Mouse (Mus musculus) forebrain, embryonic 13.5 days (tissue): ENCODE results near the gene Rhbdl3. TPM values are rescaled to one million over a fixed set of nuclear protein-coding genes. Genes with fewer than 3 reads are reported as not detected.
"Not testable (repeated sequence)": the region's sequence is repeated elsewhere in the genome, so short reads cannot be mapped to it uniquely, and the experiment has no call there.

Source experiments
- ATAC-seq: fragments of 200-750 bp; cut with Nextera tagmentation; 2 replicates; pipeline ENCODE4 v1.8.0; 2017
- H3K27ac ChIP-seq: fragments of 300-500 bp; sonication (generic); 2 replicates; pipeline ENCODE4 v1.5.1; 2015; ENCODE audit warnings: inconsistent platforms, mild to moderate bottlenecking, moderate library complexity
- H3K27me3 ChIP-seq: fragments of 300-500 bp; sonication (generic); 2 replicates; pipeline ENCODE4 v1.6.1; 2015; ENCODE audit warnings: mild to moderate bottlenecking, inconsistent platforms
- H3K36me3 ChIP-seq: fragments of 300-500 bp; sonication (generic); 2 replicates; pipeline ENCODE4 v1.6.1; 2015; ENCODE audit warnings: mild to moderate bottlenecking, inconsistent platforms; ENCODE audit not compliant: poor library complexity, severe bottlenecking
- H3K4me1 ChIP-seq: fragments of 300-500 bp; sonication (generic); 2 replicates; pipeline ENCODE4 v1.6.1; 2015; ENCODE audit warnings: inconsistent platforms
- H3K4me2 ChIP-seq: fragments of 300-500 bp; sonication (generic); 2 replicates; pipeline ENCODE4 v1.6.1; 2015; ENCODE audit warnings: inconsistent platforms, mild to moderate bottlenecking, moderate library complexity
- H3K4me3 ChIP-seq: fragments of 300-500 bp; sonication (generic); 2 replicates; pipeline ENCODE4 v1.5.1; 2015; ENCODE audit warnings: mild to moderate bottlenecking, inconsistent platforms
- H3K9ac ChIP-seq: fragments of 300-500 bp; sonication (generic); 2 replicates; pipeline ENCODE4 v1.6.1; 2015; ENCODE audit warnings: mild to moderate bottlenecking, inconsistent platforms
- H3K9me3 ChIP-seq: fragments of 300-500 bp; sonication (generic); replicated peaks from 2 replicates; pipeline ENCODE4 v1.6.1; 2016; ENCODE audit warnings: inconsistent platforms
- WGBS: fragments of 180-500 bp; shearing (Covaris S2); methylation state at CpG from one replicate; pipeline ENCODE4 v1.1.7; 2015; 5-methylcytosine and 5-hydroxymethylcytosine counted together
- polyA plus RNA-seq: library from polyadenylated mRNA; unstranded; fragments of >200 nt; fragmentation: Nextera tagmentation; extraction: Ambion mirVana; gene quantifications from 2 replicates; pipeline ENCODE4 v1.2.1, GENCODE M21; 2015

Rhbdl3 gene
- polyA plus RNA-seq, 1 experiment from 2014 or later, result 27.5 TPM

DNA sequence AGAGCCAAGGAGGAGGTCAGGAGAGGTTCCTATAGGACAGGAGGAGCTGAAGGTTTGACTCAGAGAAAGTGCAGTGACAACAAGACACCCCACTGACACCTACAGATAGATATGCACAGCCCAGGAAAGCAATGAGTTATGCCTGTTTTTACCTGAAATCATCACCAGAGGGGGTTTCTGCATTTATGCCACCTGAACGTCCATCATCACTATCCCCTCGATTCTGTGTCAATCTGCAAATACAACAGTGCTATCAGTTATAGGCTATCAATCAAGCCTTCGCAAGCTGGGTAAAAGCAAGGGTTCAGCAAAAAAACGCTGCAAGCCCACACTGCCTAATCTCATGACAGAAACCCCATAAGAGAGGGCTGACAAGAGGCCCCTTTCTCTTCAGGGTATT lies 75.9 kb downstream of the Rhbdl3 start:
- peak overlapping the region; percentile 99; the same call in 1 of the 2 replicates for H3K9ac ChIP-seq
- H3K4me2 ChIP-seq, result peak overlapping the region; percentile 86
- ATAC-seq, result no peak
- no peaks in the 10 kb centered on the region for H3K27me3 ChIP-seq
- H3K36me3 ChIP-seq, result peaks cover 35% of the 10 kb centered on the region
- H3K27ac ChIP-seq, result no peak overlapping the region
- WGBS, result 69% methylated on average over 4 of the region's 4 CpGs
- H3K4me3 ChIP-seq, result peak overlapping the region; percentile 84; the same call in 1 of the 2 replicates
- peaks cover 10% of the 10 kb centered on the region for H3K4me1 ChIP-seq
- no peaks in the 10 kb centered on the region for H3K9me3 ChIP-seq

DNA sequence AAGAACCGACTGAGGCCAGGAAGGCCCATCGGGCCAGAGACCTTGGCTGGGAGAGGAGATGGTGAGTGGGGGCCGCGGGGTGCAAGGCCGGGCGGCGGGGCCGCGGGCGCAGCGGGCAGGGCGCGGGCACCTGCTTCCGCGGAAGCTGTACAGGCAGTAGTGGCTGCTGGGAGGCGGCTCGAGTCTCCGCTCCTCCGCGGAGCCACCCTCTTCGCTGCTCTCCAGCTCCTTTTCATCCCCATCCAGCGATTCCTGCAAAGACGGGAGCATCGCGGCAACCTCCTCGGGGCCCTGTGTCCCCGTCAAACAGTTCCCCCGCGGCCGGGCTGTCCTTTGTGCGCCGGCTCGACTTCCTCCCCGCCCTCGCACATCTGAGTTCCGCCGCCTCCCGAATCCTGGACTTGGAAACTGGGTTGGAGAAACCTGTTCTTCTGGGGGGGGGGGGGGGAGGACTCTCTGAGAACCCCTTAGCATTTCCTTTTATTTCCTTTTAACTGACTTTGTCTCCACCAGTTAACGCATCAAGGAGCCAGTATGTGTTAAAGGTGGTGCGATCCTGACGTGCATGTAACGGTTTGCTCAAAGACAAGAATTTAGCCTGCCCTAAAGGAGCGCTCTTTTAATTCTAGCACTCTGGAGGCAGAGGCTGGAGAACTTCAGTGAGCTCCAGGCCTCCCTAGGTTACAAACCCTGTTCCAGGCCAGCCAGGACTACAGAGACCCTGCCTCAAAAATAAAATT lies 77.2 kb downstream of the Rhbdl3 start, which contains the start of gene 5730455P16Rik:
5730455P16Rik (minus strand) TSS at position 323 of the 740 bp plus-strand sequence.
- Histone ChIP-seq H3K27me3 (no peaks in the 10 kb centered on the region), H3K9ac (peak within 1 kb of the TSS; percentile 99), H3K36me3 (peaks cover 25% of the 10 kb centered on the region), H3K27ac (peak within 1 kb of the TSS; percentile 94), H3K9me3 (no peaks in the 10 kb centered on the region), H3K4me3 (peak within 1 kb of the TSS; percentile 84), H3K4me2 (peak within 1 kb of the TSS; percentile 86), H3K4me1 (peaks cover 18% of the 10 kb centered on the region)
- WGBS, result 3% methylated on average over 33 of the region's 43 CpGs
- ATAC-seq, result peak; percentile 91

GRCm38 (mm10) chr11:80378452-80379068 lies 77.8 kb downstream of the Rhbdl3 start:
- Histone ChIP-seq H3K27ac (peak overlapping the region; percentile 94), H3K9ac (peak overlapping the region; percentile 99; the same call in 1 of the 2 replicates), H3K4me2 (peak overlapping the region; percentile 86), H3K4me3 (peak overlapping the region; percentile 84), H3K4me1 (peaks cover 18% of the 10 kb centered on the region), H3K36me3 (peaks cover 18% of the 10 kb centered on the region)
- H3K9me3 ChIP-seq, H3K27me3 ChIP-seq, ATAC-seq: not testable (repeated sequence)
- 67% methylated on average over 2 of the region's 2 CpGs for WGBS

DNA sequence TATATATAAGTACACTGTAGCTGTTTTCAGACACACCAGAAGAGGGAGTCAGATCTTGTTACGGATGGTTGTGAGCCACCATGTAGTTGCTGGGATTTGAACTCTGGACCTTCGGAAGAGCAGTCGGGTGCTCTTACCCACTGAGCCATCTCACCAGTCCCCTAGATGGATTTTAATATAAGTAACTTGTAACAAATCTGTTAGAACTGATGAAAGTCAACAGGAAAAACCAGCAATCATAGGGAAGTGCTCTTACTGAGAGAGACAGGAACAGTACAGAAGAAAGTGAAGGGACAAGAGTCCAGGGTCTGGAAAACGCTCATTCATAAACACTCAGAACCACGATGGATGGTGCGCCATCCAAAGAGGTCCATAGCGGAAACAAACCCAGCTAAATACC lies 78.5 kb downstream of the Rhbdl3 start:
- Histone ChIP-seq H3K4me1 (peaks cover 18% of the 10 kb centered on the region), H3K36me3 (peaks cover 13% of the 10 kb centered on the region)
- ATAC-seq, H3K4me2 ChIP-seq, H3K27me3 ChIP-seq, H3K27ac ChIP-seq, H3K4me3 ChIP-seq, H3K9ac ChIP-seq, H3K9me3 ChIP-seq: not testable (repeated sequence)
- 94% methylated on average over 7 of the region's 7 CpGs for WGBS

DNA sequence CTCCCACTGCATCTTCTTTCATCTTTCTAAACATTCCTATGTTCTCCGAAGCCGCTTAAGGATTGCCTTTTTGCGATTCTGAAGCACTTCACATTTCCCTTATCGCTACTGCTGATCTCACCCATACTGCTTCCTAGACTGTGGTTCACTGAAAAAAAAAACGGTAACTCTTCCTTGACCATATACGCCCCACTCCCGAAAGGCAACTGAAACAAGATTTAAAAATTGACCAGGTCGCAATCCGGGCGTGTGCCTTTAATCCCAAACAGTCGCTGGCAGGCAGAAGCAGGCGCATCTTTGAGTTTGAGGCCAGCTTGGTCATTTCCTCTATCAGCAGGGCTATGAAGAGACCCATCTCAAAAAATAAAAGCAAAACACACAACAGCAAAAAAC lies 81.9 kb downstream of the Rhbdl3 start:
- Histone ChIP-seq H3K27me3 (no peaks in the 10 kb centered on the region), H3K9me3 (no peaks in the 10 kb centered on the region), H3K36me3 (peaks cover 7% of the 10 kb centered on the region), H3K27ac (peak overlapping the region; percentile 91), H3K9ac (peak overlapping the region; percentile 99), H3K4me3 (peak overlapping the region; percentile 97), H3K4me2 (peak overlapping the region; percentile 71), H3K4me1 (peaks cover 40% of the 10 kb centered on the region)
- 8% methylated on average over 12 of the region's 12 CpGs for WGBS
- ATAC-seq, result peak; percentile 11

DNA sequence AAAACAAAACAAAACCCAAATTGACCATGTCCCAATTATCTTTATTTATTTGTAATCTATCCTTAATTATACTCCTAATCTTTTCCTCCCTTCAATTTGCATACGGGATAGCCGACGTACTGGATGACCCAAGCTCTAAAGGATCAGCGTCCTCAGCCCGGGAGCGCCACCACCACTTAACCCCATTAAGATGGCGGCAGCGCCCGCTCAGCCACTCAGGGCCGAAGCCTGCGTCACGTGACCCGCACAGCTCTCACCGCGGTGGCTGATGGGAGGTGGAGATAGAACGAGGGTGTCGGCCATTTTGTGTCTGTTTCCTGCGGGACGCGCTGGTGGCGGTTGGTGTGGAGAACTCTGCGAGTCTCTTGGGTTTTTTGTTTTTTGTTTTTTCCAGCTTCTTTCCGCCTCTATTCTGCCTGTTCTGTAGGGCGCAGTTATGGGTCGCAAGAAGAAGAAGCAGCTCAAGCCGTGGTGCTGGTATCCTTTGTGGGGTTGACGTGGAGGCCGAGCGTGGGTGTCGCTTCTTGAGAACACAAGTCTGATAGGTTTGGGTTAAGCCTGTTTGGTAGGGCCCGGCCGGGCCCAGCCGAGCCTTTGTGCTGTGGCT lies 82.4 kb downstream of the Rhbdl3 start, which contains the start of gene Zfp207:
Zfp207 (plus strand) TSS at position 261 of the 607 bp plus-strand sequence.
- Histone ChIP-seq H3K4me3 (peak within 1 kb of the TSS; percentile 97), H3K9me3 (no peaks in the 10 kb centered on the region), H3K27me3 (no peaks in the 10 kb centered on the region), H3K4me2 (peak within 1 kb of the TSS; percentile 94), H3K9ac (peak within 1 kb of the TSS; percentile 99), H3K36me3 (peaks cover 12% of the 10 kb centered on the region), H3K27ac (peak within 1 kb of the TSS; percentile 91), H3K4me1 (peaks cover 43% of the 10 kb centered on the region)
- peak; percentile 97 for ATAC-seq
- under 1% methylated on average over 33 of the region's 33 CpGs for WGBS

- Histone ChIP-seq H3K9me3 (no peaks in the 10 kb centered on the region), H3K9ac (peak overlapping the region; percentile 99), H3K36me3 (peaks cover 18% of the 10 kb centered on the region), H3K4me2 (peak overlapping the region; percentile 71), H3K4me3 (peak overlapping the region; percentile 97), H3K27me3 (no peaks in the 10 kb centered on the region), H3K4me1 (peaks cover 43% of the 10 kb centered on the region), H3K27ac (peak overlapping the region; percentile 91)
- WGBS, result under 1% methylated on average over 20 of the region's 20 CpGs
- ATAC-seq, result 0 out of 2 replicates have a peak, but pooled peaks have one; percentile 20
These were observed 82.9 kb downstream of the Rhbdl3 start for GRCm38 (mm10) chr11:80383626-80384046.

- H3K9me3 ChIP-seq, result no peaks in the 10 kb centered on the region
- no peak for ATAC-seq
- peaks cover 43% of the 10 kb centered on the region for H3K4me1 ChIP-seq
- H3K27me3 ChIP-seq, result no peaks in the 10 kb centered on the region
- peak overlapping the region; percentile 97 for H3K4me3 ChIP-seq
- H3K27ac ChIP-seq, result no peak overlapping the region; the same call in 1 of the 2 replicates
- peaks cover 24% of the 10 kb centered on the region for H3K36me3 ChIP-seq
- peak overlapping the region; percentile 99 for H3K9ac ChIP-seq
- peak overlapping the region; percentile 94 for H3K4me2 ChIP-seq
These were observed 83.7 kb downstream of the Rhbdl3 start for GRCm38 (mm10) chr11:80384461-80384860.

DNA sequence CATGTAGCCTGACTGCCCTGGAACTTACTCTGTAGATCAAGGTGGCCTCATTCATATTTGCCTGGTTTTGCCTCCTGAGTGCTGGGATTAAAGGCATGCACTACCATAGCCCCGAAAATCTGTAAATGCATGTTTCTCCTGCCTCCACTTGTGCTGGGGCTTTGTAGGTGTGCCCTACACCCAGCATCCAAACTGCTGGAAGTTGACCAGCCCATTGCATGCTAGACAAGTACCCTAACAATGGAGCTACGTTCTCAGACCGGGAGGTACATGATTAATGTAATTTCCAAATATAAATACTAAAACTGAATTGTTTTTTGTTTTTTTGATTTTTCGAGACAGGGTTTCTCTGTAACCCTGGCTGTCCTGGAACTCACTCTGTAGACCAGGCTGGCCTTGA lies 84.3 kb downstream of the Rhbdl3 start:
- H3K9ac ChIP-seq, result peak overlapping the region; percentile 99
- no peaks in the 10 kb centered on the region for H3K9me3 ChIP-seq
- no peak overlapping the region for H3K27ac ChIP-seq
- WGBS, result 55% methylated on average over 4 of the region's 4 CpGs
- H3K4me3 ChIP-seq, result peak overlapping the region; percentile 97
- H3K27me3 ChIP-seq, result no peaks in the 10 kb centered on the region
- H3K4me1 ChIP-seq, result peaks cover 43% of the 10 kb centered on the region
- peaks cover 29% of the 10 kb centered on the region for H3K36me3 ChIP-seq
- no peak for ATAC-seq
- peak overlapping the region; percentile 94 for H3K4me2 ChIP-seq

GRCm38 (mm10) chr11:80386790-80387189 lies 86.1 kb downstream of the Rhbdl3 start:
- Histone ChIP-seq H3K4me1 (peaks cover 43% of the 10 kb centered on the region), H3K36me3 (peaks cover 38% of the 10 kb centered on the region), H3K27me3 (no peaks in the 10 kb centered on the region), H3K9ac (no peak overlapping the region), H3K4me2 (peak overlapping the region; percentile 94), H3K9me3 (no peaks in the 10 kb centered on the region), H3K4me3 (peak overlapping the region; percentile 97), H3K27ac (no peak overlapping the region)
- ATAC-seq, result no peak
- WGBS, result 78% methylated on average over 2 of the region's 2 CpGs

DNA sequence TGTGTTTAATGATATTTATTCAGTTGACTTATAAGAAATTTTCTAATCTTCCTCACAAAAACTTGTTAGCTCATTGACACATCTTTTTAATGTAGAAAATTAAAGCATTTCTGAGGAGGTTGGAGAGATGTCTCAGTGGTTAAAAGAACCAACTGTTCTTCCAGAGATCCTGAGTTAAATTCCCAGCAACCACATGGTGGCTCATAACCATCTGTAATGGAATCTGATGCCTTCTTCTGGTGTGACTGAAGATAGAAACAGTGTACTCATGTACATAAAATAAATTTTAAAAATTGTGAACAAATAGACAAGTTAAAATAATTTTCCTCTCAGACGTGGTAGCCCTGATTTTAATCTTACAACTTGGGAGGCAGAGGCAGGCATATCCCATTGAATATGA lies 89.2 kb downstream of the Rhbdl3 start:
- no peak for ATAC-seq
- Histone ChIP-seq H3K9me3 (no peaks in the 10 kb centered on the region), H3K9ac (no peak overlapping the region), H3K4me1 (peaks cover 29% of the 10 kb centered on the region), H3K36me3 (peaks cover 58% of the 10 kb centered on the region), H3K4me2 (no peak overlapping the region), H3K27ac (no peak overlapping the region), H3K27me3 (no peaks in the 10 kb centered on the region), H3K4me3 (no peak overlapping the region)
- WGBS, result 79% methylated on average over 1 of the region's 1 CpGs
